Mouse (Mus musculus): ENCODE results near the gene Copb1. TPM values are rescaled to one million over a fixed set of nuclear protein-coding genes. Genes with fewer than 3 reads are reported as not detected.
"Not testable (repeated sequence)": the region's sequence is repeated elsewhere in the genome, so short reads cannot be mapped to it uniquely, and the experiment has no call there.

The Copb1 gene
- polyA plus RNA-seq, 1 experiment from 2014 or later: 125 TPM

GRCm38 (mm10) chr7:114210618-114211017 lies 43.9 kb downstream of the Copb1 start:
- no peak overlapping the region for H3K4me2 ChIP-seq (replicated peaks)
- H3K9ac ChIP-seq: no peak overlapping the region
- H3K36me3 ChIP-seq: peaks cover 6% of the 10 kb centered on the region
- H3K27me3 ChIP-seq (replicated peaks): no peaks in the 10 kb centered on the region
- no peak overlapping the region for H3K4me3 ChIP-seq (replicated peaks)
- no peaks in the 10 kb centered on the region for H3K4me1 ChIP-seq (replicated peaks)
- ATAC-seq: peak; percentile 34; the same call in 1 of the 2 replicates
- H3K27ac ChIP-seq: no peak overlapping the region
- WGBS: 62% methylated on average over 3 of the region's 3 CpGs
- no peaks in the 10 kb centered on the region for H3K9me3 ChIP-seq

GRCm38 (mm10) chr7:114209841-114210240 lies 44.7 kb downstream of the Copb1 start:
- no peak for ATAC-seq
- Histone ChIP-seq H3K4me3 (replicated peaks) (no peak overlapping the region), H3K4me1 (replicated peaks) (no peaks in the 10 kb centered on the region), H3K27ac (no peak overlapping the region), H3K27me3 (replicated peaks) (no peaks in the 10 kb centered on the region), H3K9me3 (no peaks in the 10 kb centered on the region), H3K4me2 (replicated peaks) (no peak overlapping the region), H3K36me3 (peaks cover 6% of the 10 kb centered on the region), H3K9ac (no peak overlapping the region)
- 89% methylated on average over 1 of the region's 1 CpGs for WGBS

- Histone ChIP-seq H3K27ac (no peak overlapping the region; the same call in 1 of the 2 replicates), H3K9me3 (no peaks in the 10 kb centered on the region), H3K4me1 (replicated peaks) (peaks cover 11% of the 10 kb centered on the region), H3K4me3 (replicated peaks) (no peak overlapping the region), H3K36me3 (no peaks in the 10 kb centered on the region), H3K4me2 (replicated peaks) (no peak overlapping the region; the same call in 1 of the 2 replicates), H3K27me3 (replicated peaks) (no peaks in the 10 kb centered on the region), H3K9ac (no peak overlapping the region)
- ATAC-seq: peak; percentile 55
- WGBS: 31% methylated on average over 9 of the region's 9 CpGs
Measured at GRCm38 (mm10) chr7:114203491-114204359, 50.8 kb downstream of the Copb1 start.

- Histone ChIP-seq H3K9ac (no peak overlapping the region), H3K9me3 (no peaks in the 10 kb centered on the region), H3K36me3 (no peaks in the 10 kb centered on the region), H3K4me1 (replicated peaks) (peaks cover 11% of the 10 kb centered on the region), H3K27ac (no peak overlapping the region), H3K27me3 (replicated peaks) (no peaks in the 10 kb centered on the region), H3K4me3 (replicated peaks) (no peak overlapping the region), H3K4me2 (replicated peaks) (no peak overlapping the region)
- 74% methylated on average over 5 of the region's 5 CpGs for WGBS
- ATAC-seq: no peak
Measured at GRCm38 (mm10) chr7:114202972-114203404, 51.5 kb downstream of the Copb1 start.

- peaks cover 11% of the 10 kb centered on the region for H3K4me1 ChIP-seq (replicated peaks)
- H3K9me3 ChIP-seq: no peaks in the 10 kb centered on the region
- no peak for ATAC-seq
- H3K36me3 ChIP-seq: no peaks in the 10 kb centered on the region
- no peak overlapping the region for H3K4me2 ChIP-seq (replicated peaks)
- H3K4me3 ChIP-seq (replicated peaks): no peak overlapping the region
- H3K9ac ChIP-seq: no peak overlapping the region
- H3K27ac ChIP-seq: no peak overlapping the region
- H3K27me3 ChIP-seq (replicated peaks): no peaks in the 10 kb centered on the region
- 86% methylated on average over 2 of the region's 2 CpGs for WGBS
Measured at GRCm38 (mm10) chr7:114200651-114201050, 53.9 kb downstream of the Copb1 start.

GRCm38 (mm10) chr7:114199428-114200110 lies 54.9 kb downstream of the Copb1 start:
- H3K4me3 ChIP-seq (replicated peaks): no peak overlapping the region
- H3K27ac ChIP-seq: no peak overlapping the region
- H3K4me2 ChIP-seq (replicated peaks): no peak overlapping the region
- no peaks in the 10 kb centered on the region for H3K9me3 ChIP-seq
- peaks cover 11% of the 10 kb centered on the region for H3K4me1 ChIP-seq (replicated peaks)
- peak; percentile 45 for ATAC-seq
- H3K9ac ChIP-seq: no peak overlapping the region
- no peaks in the 10 kb centered on the region for H3K36me3 ChIP-seq
- WGBS: 50% methylated on average over 3 of the region's 3 CpGs
- H3K27me3 ChIP-seq (replicated peaks): no peaks in the 10 kb centered on the region

- Histone ChIP-seq H3K27me3 (replicated peaks) (no peaks in the 10 kb centered on the region), H3K27ac (no peak overlapping the region), H3K4me2 (replicated peaks) (no peak overlapping the region), H3K36me3 (no peaks in the 10 kb centered on the region), H3K4me3 (replicated peaks) (no peak overlapping the region), H3K4me1 (replicated peaks) (peaks cover 4% of the 10 kb centered on the region; the same call in 1 of the 2 replicates), H3K9ac (no peak overlapping the region), H3K9me3 (no peaks in the 10 kb centered on the region)
- 66% methylated on average over 1 of the region's 1 CpGs for WGBS
- ATAC-seq: no peak
Measured at GRCm38 (mm10) chr7:114198252-114198651, 56.3 kb downstream of the Copb1 start.

GRCm38 (mm10) chr7:114196588-114196987 lies 57.9 kb downstream of the Copb1 start:
- not testable (repeated sequence) for H3K9me3 ChIP-seq; ATAC-seq; H3K4me3 ChIP-seq (replicated peaks); H3K4me1 ChIP-seq (replicated peaks); H3K9ac ChIP-seq; H3K27ac ChIP-seq; H3K27me3 ChIP-seq (replicated peaks); H3K36me3 ChIP-seq; H3K4me2 ChIP-seq (replicated peaks)
- WGBS: 90% methylated on average over 2 of the region's 2 CpGs

GRCm38 (mm10) chr7:114194788-114195187 lies 59.7 kb downstream of the Copb1 start:
- H3K36me3 ChIP-seq; H3K4me1 ChIP-seq (replicated peaks); H3K9me3 ChIP-seq; H3K27me3 ChIP-seq (replicated peaks); H3K9ac ChIP-seq; ATAC-seq; H3K27ac ChIP-seq; H3K4me2 ChIP-seq (replicated peaks); H3K4me3 ChIP-seq (replicated peaks): not testable (repeated sequence)
- WGBS: 77% methylated on average over 2 of the region's 2 CpGs

- H3K27ac ChIP-seq: no peak overlapping the region
Measured at GRCm38 (mm10) chr7:114194224-114194623, 60.3 kb downstream of the Copb1 start.

GRCm38 (mm10) chr7:114193284-114194067 lies 61.0 kb downstream of the Copb1 start:
- no peaks in the 10 kb centered on the region for H3K36me3 ChIP-seq
- no peaks in the 10 kb centered on the region for H3K27me3 ChIP-seq (replicated peaks)
- no peaks in the 10 kb centered on the region for H3K4me1 ChIP-seq (replicated peaks)
- no peak overlapping the region for H3K9ac ChIP-seq
- no peak overlapping the region for H3K4me3 ChIP-seq (replicated peaks)
- ATAC-seq: no peak
- no peak overlapping the region for H3K4me2 ChIP-seq (replicated peaks)
- no peak overlapping the region for H3K27ac ChIP-seq
- 85% methylated on average over 6 of the region's 6 CpGs for WGBS
- no peaks in the 10 kb centered on the region for H3K9me3 ChIP-seq

More at GRCm38 (mm10) chr7:114194224-114194623, 60.3 kb downstream of the Copb1 start:
- no peak for ATAC-seq
- Histone ChIP-seq H3K4me2 (replicated peaks) (no peak overlapping the region), H3K4me1 (replicated peaks) (no peaks in the 10 kb centered on the region), H3K9ac (no peak overlapping the region), H3K9me3 (no peaks in the 10 kb centered on the region), H3K36me3 (no peaks in the 10 kb centered on the region), H3K4me3 (replicated peaks) (no peak overlapping the region), H3K27me3 (replicated peaks) (no peaks in the 10 kb centered on the region)
- 58% methylated on average over 4 of the region's 4 CpGs for WGBS

GRCm38 (mm10) chr7:114192581-114192980 lies 61.9 kb downstream of the Copb1 start:
- WGBS: 51% methylated on average over 3 of the region's 3 CpGs
- no peak overlapping the region for H3K4me2 ChIP-seq (replicated peaks)

More at GRCm38 (mm10) chr7:114192581-114192980, 61.9 kb downstream of the Copb1 start:
- H3K4me1 ChIP-seq (replicated peaks): no peaks in the 10 kb centered on the region
- no peaks in the 10 kb centered on the region for H3K9me3 ChIP-seq
- no peak overlapping the region for H3K27ac ChIP-seq
- no peak overlapping the region for H3K4me3 ChIP-seq (replicated peaks)
- ATAC-seq: no peak
- H3K36me3 ChIP-seq: no peaks in the 10 kb centered on the region
- H3K9ac ChIP-seq: no peak overlapping the region
- no peaks in the 10 kb centered on the region for H3K27me3 ChIP-seq (replicated peaks)

Measured in intestine, embryonic 15.5 days (tissue).